Mouse (Mus musculus) heart, embryonic 12.5 days (tissue): Measurements from ENCODE around the gene Lim2. TPM values are rescaled to one million over a fixed set of nuclear protein-coding genes. Genes with fewer than 3 reads are reported as not detected.

Experiments used
- ATAC-seq: fragments of 200-750 bp; cut with Nextera tagmentation; 2 replicates; pipeline ENCODE4 v1.8.0; 2017; ENCODE audit warnings: moderate TSS enrichment, moderate library complexity; ENCODE audit not compliant: insufficient number of reproducible peaks, low FRiP score
- H3K27ac ChIP-seq: fragments of 300-500 bp; sonication (generic); 2 replicates; pipeline ENCODE4 v1.5.1; 2016; ENCODE audit warnings: mild to moderate bottlenecking, moderate library complexity; ENCODE audit not compliant: poor library complexity, severe bottlenecking
- H3K27me3 ChIP-seq: fragments of 300-500 bp; sonication (generic); replicated peaks from 2 replicates; pipeline ENCODE4 v1.6.1; 2016; ENCODE audit warnings: mild to moderate bottlenecking, moderate library complexity
- H3K36me3 ChIP-seq: fragments of 300-500 bp; sonication (generic); 2 replicates; pipeline ENCODE4 v1.6.1; 2016; ENCODE audit warnings: mild to moderate bottlenecking, moderate library complexity
- H3K4me1 ChIP-seq: fragments of 300-500 bp; sonication (generic); replicated peaks from 2 replicates; pipeline ENCODE4 v1.6.1; 2016; ENCODE audit warnings: mild to moderate bottlenecking
- H3K4me2 ChIP-seq: fragments of 300-500 bp; sonication (generic); 2 replicates; pipeline ENCODE4 v1.6.1; 2016; ENCODE audit warnings: mild to moderate bottlenecking, moderate library complexity
- H3K4me3 ChIP-seq: fragments of 300-500 bp; sonication (generic); 2 replicates; pipeline ENCODE4 v1.5.1; 2016; ENCODE audit warnings: mild to moderate bottlenecking
- H3K9ac ChIP-seq: fragments of 300-500 bp; sonication (generic); 2 replicates; pipeline ENCODE4 v1.6.1; 2016; ENCODE audit warnings: mild to moderate bottlenecking, moderate library complexity
- H3K9me3 ChIP-seq: fragments of 300-500 bp; sonication (generic); replicated peaks from 2 replicates; pipeline ENCODE4 v1.6.1; 2016; ENCODE audit warnings: mild to moderate bottlenecking, moderate library complexity
- WGBS: fragments of 180-500 bp; shearing (Covaris S2); methylation state at CpG from one replicate; pipeline ENCODE4 v1.1.7; 2016; 5-methylcytosine and 5-hydroxymethylcytosine counted together
- polyA plus RNA-seq: library from polyadenylated mRNA; unstranded; fragments of >200 nt; fragmentation: Nextera tagmentation; extraction: Ambion mirVana; gene quantifications from 2 replicates; pipeline ENCODE4 v1.2.1, GENCODE M21; 2016

The Lim2 gene
- polyA plus RNA-seq, 1 experiment from 2014 or later = not detected

DNA sequence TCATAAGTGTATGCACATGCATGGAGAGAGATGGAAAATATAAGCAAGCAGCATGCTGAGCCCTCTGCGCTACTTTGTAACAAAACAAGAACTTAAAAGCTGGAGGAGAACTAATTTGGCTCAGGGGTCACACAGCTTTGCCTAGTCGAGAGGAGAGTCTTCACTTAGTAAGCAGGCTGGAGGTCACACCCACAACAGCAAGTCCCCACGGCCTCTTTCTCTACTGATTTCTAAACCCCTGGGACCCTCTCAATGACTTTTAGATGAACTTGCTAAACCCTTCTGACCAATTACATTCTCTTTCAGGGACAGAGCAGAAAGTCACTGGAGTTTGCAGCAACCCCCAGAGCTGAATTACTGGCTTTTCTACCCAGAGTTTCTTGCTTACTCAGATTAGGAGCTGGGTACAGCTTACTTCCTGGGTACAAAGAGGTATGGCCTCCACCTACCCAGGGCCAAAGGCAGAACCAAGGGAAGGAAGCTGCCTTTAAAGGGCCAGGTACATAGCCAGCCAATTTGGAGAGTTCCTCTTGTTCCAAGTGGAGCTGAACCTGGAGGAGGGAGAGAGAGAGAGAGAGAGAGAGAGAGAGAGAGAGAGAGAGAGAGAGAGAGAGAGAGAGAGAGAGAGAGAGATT is 3.4 kb upstream of the Lim2 start:
- Histone ChIP-seq H3K9me3 (no peaks in the 10 kb centered on the region), H3K36me3 (no peaks in the 10 kb centered on the region), H3K27me3 (no peaks in the 10 kb centered on the region), H3K4me1 (no peaks in the 10 kb centered on the region), H3K9ac (no peak overlapping the region), H3K4me2 (no peak overlapping the region), H3K4me3 (no peak overlapping the region), H3K27ac (no peak overlapping the region)
- 56% methylated on average over 3 of the region's 3 CpGs for WGBS
- ATAC-seq = no peak

DNA sequence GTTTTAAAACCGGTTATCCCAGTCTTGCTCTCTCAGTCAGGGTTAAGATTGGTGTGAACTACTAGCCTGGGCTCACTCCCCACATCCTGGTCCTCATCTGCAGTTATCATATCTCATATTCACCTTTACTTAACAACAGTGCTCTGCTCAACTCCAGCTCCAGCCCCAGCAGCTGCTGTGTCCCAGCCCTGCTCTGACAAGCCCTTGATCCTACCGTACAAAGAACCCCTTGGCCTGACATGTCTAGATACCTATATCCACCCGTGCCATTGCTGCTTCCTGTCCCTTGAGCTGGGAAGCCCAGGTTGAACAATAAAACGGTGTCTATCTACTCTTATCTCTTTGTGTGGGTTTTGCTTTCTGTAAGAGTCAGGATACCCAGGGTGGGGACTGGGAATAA is 2.0 kb downstream of the Lim2 start:
- H3K4me3 ChIP-seq = no peak overlapping the region
- H3K27me3 ChIP-seq = no peaks in the 10 kb centered on the region
- no peaks in the 10 kb centered on the region for H3K9me3 ChIP-seq
- no peaks in the 10 kb centered on the region for H3K4me1 ChIP-seq
- no peak overlapping the region for H3K27ac ChIP-seq
- no peaks in the 10 kb centered on the region for H3K36me3 ChIP-seq
- no peak overlapping the region for H3K9ac ChIP-seq
- WGBS = 34% methylated on average over 4 of the region's 4 CpGs
- H3K4me2 ChIP-seq = no peak overlapping the region
- ATAC-seq = no peak

DNA sequence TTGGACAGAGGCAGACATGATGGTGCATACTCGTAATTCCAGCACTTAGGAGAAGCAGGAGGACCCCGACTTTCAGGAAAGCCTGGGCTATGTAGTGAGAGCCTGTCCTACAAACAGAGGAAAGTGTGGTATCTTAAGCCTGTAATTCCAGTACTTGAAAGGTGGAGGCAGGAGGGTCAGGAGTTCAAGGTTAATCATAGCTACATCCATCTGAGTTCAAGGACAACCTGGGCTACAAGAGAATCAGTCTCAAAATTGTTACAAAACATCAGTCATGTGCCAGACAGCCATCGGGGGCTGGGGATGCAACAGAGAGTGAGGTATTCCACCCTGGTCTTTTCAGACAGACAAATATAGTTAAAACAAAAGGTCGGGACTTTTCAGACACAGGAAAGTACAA is 5.4 kb downstream of the Lim2 start:
- H3K27ac ChIP-seq = no peak overlapping the region
- no peak overlapping the region for H3K9ac ChIP-seq
- H3K4me1 ChIP-seq = no peaks in the 10 kb centered on the region
- no peak overlapping the region for H3K4me2 ChIP-seq
- no peaks in the 10 kb centered on the region for H3K9me3 ChIP-seq
- 61% methylated on average over 4 of the region's 4 CpGs for WGBS
- ATAC-seq = no peak
- H3K27me3 ChIP-seq = no peaks in the 10 kb centered on the region
- no peaks in the 10 kb centered on the region for H3K36me3 ChIP-seq
- no peak overlapping the region for H3K4me3 ChIP-seq

DNA sequence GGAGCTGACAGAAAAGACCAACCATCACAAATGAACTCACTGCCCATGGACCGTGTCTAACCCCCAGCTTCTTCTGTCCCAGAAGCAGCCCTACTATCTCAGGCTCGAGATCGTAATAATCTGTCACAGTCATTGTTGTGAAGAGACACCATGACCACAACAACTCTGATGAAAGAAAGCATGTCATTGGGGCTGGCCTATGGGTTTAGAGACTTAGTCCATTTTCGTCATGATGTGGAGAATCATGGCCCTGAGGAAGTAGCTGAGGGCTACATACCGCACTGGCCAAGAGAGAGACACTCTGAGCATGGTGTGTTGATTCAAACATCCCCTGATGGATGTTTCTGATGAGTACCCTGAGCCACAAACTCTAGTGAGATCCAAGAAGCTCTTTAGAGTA is 7.2 kb downstream of the Lim2 start:
- no peak for ATAC-seq
- no peaks in the 10 kb centered on the region for H3K27me3 ChIP-seq
- H3K27ac ChIP-seq = no peak overlapping the region
- H3K4me1 ChIP-seq = no peaks in the 10 kb centered on the region
- no peaks in the 10 kb centered on the region for H3K9me3 ChIP-seq
- WGBS = 83% methylated on average over 5 of the region's 5 CpGs
- no peak overlapping the region for H3K4me3 ChIP-seq
- H3K4me2 ChIP-seq = no peak overlapping the region
- no peak overlapping the region for H3K9ac ChIP-seq
- H3K36me3 ChIP-seq = no peaks in the 10 kb centered on the region

DNA sequence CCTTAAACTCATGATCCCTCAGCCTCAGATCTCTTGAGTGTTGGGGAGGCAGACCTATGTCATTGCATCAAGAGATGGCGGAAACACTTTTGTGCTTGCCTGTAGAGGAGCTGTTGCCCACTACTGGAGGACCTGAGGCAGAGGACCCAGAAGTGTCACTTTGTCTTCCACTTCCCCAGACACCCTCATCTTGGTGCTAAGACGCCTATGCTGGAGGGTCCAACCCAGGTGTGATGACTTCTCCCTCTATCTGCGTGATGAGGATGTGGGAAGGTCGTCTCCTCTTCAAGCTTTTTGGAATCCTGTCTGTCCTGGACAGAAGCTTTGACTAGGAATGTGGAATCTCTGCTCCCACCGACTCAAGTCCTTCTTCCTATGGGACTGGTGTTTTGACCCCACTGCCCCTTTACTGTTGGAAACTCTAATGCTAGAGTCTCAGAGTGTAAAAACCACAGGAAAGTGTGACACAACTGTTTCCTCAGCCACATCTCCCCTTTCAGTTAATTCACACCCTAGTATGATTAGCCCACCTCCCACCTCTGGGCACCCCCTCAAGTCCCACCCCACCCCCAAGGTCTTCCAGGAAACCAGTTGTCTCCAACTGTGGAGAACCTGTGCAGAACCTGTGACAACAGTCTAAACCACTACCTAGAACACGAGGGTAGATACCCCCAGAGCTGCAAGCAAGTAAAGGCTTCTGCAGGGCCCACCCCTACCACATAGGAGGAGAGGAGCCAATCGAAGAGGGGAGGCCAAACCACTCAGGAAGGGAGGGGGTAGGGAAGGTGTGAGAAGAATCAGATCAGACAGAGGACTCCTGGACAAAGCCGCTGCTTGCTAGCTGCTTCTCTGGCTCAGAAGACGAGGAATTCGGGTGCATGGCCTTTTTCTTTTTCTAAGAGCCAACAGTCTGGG is 9.1 kb downstream of the Lim2 start, which contains the start of gene Nkg7:
TSS of gene Nkg7 (plus strand) at position 733 of the 915 bp plus-strand sequence.
- no peak for ATAC-seq
- Histone ChIP-seq H3K4me3 (no peak within 1 kb of the TSS), H3K9me3 (no peaks in the 10 kb centered on the region), H3K4me1 (no peaks in the 10 kb centered on the region), H3K4me2 (no peak within 1 kb of the TSS), H3K9ac (no peak within 1 kb of the TSS), H3K27me3 (no peaks in the 10 kb centered on the region; the same call in 1 of the 2 replicates), H3K36me3 (no peaks in the 10 kb centered on the region), H3K27ac (no peak within 1 kb of the TSS)
- WGBS = 63% methylated on average over 10 of the region's 10 CpGs

DNA sequence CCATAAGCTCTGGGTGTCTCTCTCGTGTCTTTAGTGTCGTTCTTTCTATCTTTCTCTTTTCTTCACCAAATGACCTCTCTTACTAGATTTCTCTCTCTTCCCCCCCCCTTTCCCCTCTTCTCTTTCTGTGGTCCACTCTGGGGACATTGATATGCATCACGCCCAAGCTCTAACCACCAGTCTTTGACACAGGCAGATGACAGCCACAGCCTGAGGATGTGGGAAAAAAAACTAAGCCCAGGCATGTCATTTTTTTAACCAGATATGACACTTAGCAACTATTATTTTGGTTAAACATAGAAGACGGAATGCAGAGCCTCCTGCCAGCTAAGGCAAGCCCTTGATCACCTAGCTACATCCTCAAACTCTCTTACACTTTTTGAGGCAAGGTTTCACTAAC is 11.1 kb downstream of the Lim2 start:
- H3K36me3 ChIP-seq = no peaks in the 10 kb centered on the region
- H3K9me3 ChIP-seq = no peaks in the 10 kb centered on the region
- H3K27me3 ChIP-seq = no peaks in the 10 kb centered on the region; the same call in 1 of the 2 replicates
- no peak overlapping the region for H3K4me3 ChIP-seq
- H3K9ac ChIP-seq = no peak overlapping the region
- no peak overlapping the region for H3K27ac ChIP-seq
- WGBS = 76% methylated on average over 4 of the region's 4 CpGs
- H3K4me2 ChIP-seq = no peak overlapping the region
- H3K4me1 ChIP-seq = peaks cover 6% of the 10 kb centered on the region; the same call in 1 of the 2 replicates
- ATAC-seq = no peak

DNA sequence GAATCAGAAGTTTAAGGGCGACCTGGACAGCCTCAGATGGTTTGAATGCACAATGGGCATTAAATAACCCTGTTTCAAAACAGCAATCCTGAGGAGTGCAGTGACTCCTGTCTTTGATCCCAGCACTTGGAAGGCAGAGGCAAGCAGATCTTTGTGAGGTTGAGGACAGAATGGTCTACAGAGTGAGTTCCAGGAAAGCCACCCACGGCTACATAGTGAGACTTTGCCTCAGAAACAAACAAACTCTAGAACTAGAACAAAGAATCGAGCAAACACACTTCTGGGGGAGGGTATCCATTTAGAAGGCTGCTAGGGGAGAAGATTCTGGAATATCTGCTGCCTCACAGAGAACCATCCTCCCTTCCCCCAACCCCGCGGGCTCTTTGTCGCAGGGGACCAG is 13.0 kb downstream of the Lim2 start, which contains the start of gene Cldnd2:
TSS of gene Cldnd2 (plus strand) at position 301 of the 400 bp plus-strand sequence.
- Histone ChIP-seq H3K4me1 (peaks cover 18% of the 10 kb centered on the region), H3K36me3 (no peaks in the 10 kb centered on the region), H3K27ac (no peak within 1 kb of the TSS), H3K4me2 (no peak within 1 kb of the TSS), H3K9me3 (no peaks in the 10 kb centered on the region), H3K4me3 (no peak within 1 kb of the TSS), H3K27me3 (no peaks in the 10 kb centered on the region; the same call in 1 of the 2 replicates), H3K9ac (no peak within 1 kb of the TSS)
- no peak for ATAC-seq
- 77% methylated on average over 6 of the region's 6 CpGs for WGBS

DNA sequence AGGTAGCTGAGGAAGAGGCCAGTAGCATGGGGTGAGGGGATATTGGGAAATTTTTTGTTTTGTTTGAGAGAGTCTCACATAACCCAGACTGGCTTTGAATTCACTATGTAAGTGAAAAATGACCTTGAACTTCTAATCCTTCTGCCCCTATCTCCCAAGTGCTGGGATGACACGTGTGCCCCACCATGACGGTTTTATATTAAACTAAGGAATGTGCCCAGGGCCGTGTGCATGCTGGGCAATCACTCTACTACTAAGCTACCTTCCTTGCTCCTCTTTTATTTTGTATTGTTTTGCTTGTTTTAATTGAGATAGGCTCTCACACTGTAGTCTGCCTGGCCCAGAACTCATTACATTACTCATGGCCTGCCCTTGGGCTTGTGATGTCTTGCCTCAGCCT is 13.6 kb downstream of the Lim2 start:
- Histone ChIP-seq H3K9me3 (no peaks in the 10 kb centered on the region), H3K27ac (no peak overlapping the region), H3K4me2 (no peak overlapping the region), H3K9ac (no peak overlapping the region), H3K4me3 (no peak overlapping the region), H3K4me1 (peaks cover 24% of the 10 kb centered on the region), H3K27me3 (no peaks in the 10 kb centered on the region; the same call in 1 of the 2 replicates), H3K36me3 (no peaks in the 10 kb centered on the region)
- 77% methylated on average over 3 of the region's 3 CpGs for WGBS
- ATAC-seq = no peak

DNA sequence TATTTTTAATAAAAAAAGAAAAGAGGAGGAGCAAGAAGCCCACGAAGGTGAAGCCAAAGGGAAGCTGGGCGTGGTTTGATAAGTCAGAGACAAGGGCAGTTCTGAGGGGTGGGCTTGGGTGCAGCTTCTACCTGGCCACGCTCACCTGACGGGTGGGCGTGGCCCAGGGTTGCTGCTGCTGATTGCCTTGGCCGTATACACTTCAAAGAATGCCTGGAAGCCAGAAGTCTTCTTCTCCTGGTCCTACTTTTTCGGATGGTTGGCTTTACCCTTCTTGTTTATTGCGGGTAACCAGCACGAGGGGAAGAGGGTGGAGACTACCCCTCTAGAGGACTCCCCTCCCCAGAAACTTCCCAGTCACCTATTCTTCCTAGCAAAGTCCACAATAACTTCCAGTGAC is 15.2 kb downstream of the Lim2 start:
- Histone ChIP-seq H3K4me1 (peaks cover 35% of the 10 kb centered on the region), H3K9me3 (no peaks in the 10 kb centered on the region), H3K4me3 (peak overlapping the region; percentile 66), H3K9ac (peak overlapping the region; percentile 70), H3K36me3 (no peaks in the 10 kb centered on the region), H3K4me2 (peak overlapping the region; percentile 74), H3K27ac (peak overlapping the region; percentile 98), H3K27me3 (no peaks in the 10 kb centered on the region; the same call in 1 of the 2 replicates)
- no peak for ATAC-seq
- WGBS = 17% methylated on average over 9 of the region's 9 CpGs

DNA sequence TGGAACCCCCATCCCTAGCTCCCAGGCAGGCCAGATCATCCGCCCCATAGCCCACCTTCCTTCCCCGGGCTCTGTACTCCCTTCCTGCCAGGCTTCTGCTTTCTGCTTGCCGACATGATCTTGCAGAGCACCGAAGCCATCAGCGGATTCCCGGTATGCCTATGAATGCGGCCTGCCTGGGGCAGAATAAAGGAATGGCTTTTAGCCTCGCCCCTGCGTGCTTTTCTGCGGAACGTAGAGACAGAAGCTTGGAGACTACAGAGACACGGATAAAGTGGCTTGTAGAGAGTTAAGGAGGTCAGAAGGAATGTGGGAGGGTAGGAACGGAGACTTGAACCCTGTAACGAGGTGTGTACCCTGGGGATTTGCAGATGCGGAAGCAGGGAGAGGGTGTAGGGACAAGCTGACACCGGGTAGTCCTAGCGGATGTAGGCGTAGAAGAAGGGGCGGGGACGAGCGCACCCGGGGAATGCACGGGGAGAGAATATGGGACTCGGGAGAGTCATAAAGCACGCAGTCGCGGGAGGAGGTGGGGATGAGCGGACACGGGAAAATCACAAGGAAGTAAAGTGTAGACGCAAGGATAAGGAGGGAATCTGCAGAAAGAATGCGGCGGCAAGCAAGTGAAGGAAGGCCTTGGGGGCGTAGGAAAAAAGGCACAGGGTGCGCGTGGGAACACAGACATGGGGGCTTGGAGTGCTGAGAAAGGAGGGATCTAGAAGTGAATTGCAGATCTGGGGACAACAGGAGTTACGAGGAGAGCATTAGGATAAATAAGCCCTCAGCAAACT is 15.9 kb downstream of the Lim2 start:
- 2% methylated on average over 36 of the region's 36 CpGs for WGBS
- peak; percentile 92 for ATAC-seq

DNA sequence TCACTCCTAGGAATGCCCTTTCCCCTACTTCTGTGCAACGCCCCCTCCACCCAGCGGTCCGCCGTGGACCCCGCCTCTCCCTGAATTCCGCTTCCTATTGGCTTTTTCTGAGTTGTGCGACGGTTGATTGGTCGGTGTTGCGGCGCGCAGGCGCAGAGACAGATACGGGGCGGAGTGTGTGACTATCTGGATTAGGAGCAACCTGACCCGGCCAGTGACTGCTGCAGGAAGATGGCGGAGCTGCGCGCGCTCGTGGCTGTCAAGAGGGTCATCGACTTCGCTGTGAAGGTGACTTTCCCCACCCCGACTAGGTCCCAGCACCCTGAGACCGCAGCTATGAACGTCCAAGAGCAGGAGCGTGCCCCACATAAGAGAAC is 16.4 kb downstream of the Lim2 start, which contains the start of the genes Etfb and Gm45233:
TSS of gene Etfb (plus strand) at position 167 of the 377 bp plus-strand sequence.
TSS of gene Gm45233 (plus strand) at position 212 of the 377 bp plus-strand sequence.
- peaks cover 47% of the 10 kb centered on the region for H3K4me1 ChIP-seq
- H3K36me3 ChIP-seq = no peaks in the 10 kb centered on the region
- H3K4me2 ChIP-seq = peak within 1 kb of the TSS; percentile 74
- under 1% methylated on average over 27 of the region's 27 CpGs for WGBS
- H3K4me3 ChIP-seq = peak within 1 kb of the TSS; percentile 66
- peak within 1 kb of the TSS; percentile 98 for H3K27ac ChIP-seq
- H3K9ac ChIP-seq = peak within 1 kb of the TSS; percentile 78
- ATAC-seq = peak; percentile 97
- no peaks in the 10 kb centered on the region for H3K9me3 ChIP-seq
- H3K27me3 ChIP-seq = no peaks in the 10 kb centered on the region; the same call in 1 of the 2 replicates

More for the DNA sequence above, 15.9 kb downstream of the Lim2 start:
- Histone ChIP-seq H3K4me1 (peaks cover 41% of the 10 kb centered on the region), H3K27me3 (no peaks in the 10 kb centered on the region; the same call in 1 of the 2 replicates), H3K27ac (peak overlapping the region; percentile 98), H3K36me3 (no peaks in the 10 kb centered on the region), H3K9ac (peak overlapping the region; percentile 70), H3K4me2 (peak overlapping the region; percentile 74), H3K9me3 (no peaks in the 10 kb centered on the region), H3K4me3 (peak overlapping the region; percentile 66)
